8 mouse cellular contexts compared by ENCODE assay signal in genomic region chr11:115162205-115162601, GRCm38 (mm10). TPM values are rescaled to one million over a fixed set of nuclear protein-coding genes. Genes with fewer than 3 reads are reported as not detected.
DNase-seq lines count a peak whose midpoint lies in the region; ATAC-seq and TF ChIP-seq lines count a peak whose summit lies in the region.

No protein-coding gene starts in this region.

- peak overlapping the region; percentile 62 for H3K9ac ChIP-seq in kidney, embryonic 16.5 days (replicated peaks; ENCODE audit: low read length)
- no peak overlapping the region for H3K9ac ChIP-seq in hindbrain, embryonic 16.5 days (ENCODE audit: low read depth, low read length)
- H3K9ac ChIP-seq in midbrain, postnatal 0 days (replicated peaks; ENCODE audit: low read length, poor library complexity, severe bottlenecking): no peak overlapping the region

- H3K36me3 ChIP-seq in kidney, embryonic 16.5 days (ENCODE audit: insufficient read depth, low read length): no peaks in the 10 kb centered on the region
- no peaks in the 10 kb centered on the region for H3K36me3 ChIP-seq in embryonic facial prominence, embryonic 10.5 days (replicated peaks)
- H3K36me3 ChIP-seq in hindbrain, embryonic 16.5 days (ENCODE audit: control insufficient read depth, insufficient read depth, low read length): no peaks in the 10 kb centered on the region
- no peaks in the 10 kb centered on the region for H3K36me3 ChIP-seq in midbrain, postnatal 0 days (ENCODE audit: insufficient read depth, low read length)

- H3K4me3 ChIP-seq in kidney, embryonic 16.5 days (ENCODE audit: low read length): peak overlapping the region; percentile 83
- peak overlapping the region; percentile 72 for H3K4me3 ChIP-seq in embryonic facial prominence, embryonic 10.5 days
- H3K4me3 ChIP-seq in hindbrain, embryonic 16.5 days (ENCODE audit: low read length): no peak overlapping the region
- peak overlapping the region; percentile 49; the same call in 1 of the 2 replicates for H3K4me3 ChIP-seq in midbrain, postnatal 0 days (ENCODE audit: low read depth, low read length)

- 0 out of 2 replicates have a peak, but pooled peaks cover 2% of the 10 kb centered on the region for H3K9me3 ChIP-seq in kidney, embryonic 16.5 days (ENCODE audit: low read length)
- 0 out of 2 replicates have a peak, but pooled peaks cover 4% of the 10 kb centered on the region for H3K9me3 ChIP-seq in embryonic facial prominence, embryonic 10.5 days
- H3K9me3 ChIP-seq in hindbrain, embryonic 16.5 days (ENCODE audit: control insufficient read depth, low read length): no peaks in the 10 kb centered on the region
- H3K9me3 ChIP-seq in midbrain, postnatal 0 days (ENCODE audit: low read length): no peaks in the 10 kb centered on the region

- H3K4me2 ChIP-seq in kidney, embryonic 16.5 days (replicated peaks; ENCODE audit: low read depth, low read length): peak overlapping the region; percentile 90
- peak overlapping the region; percentile 51 for H3K4me2 ChIP-seq in hindbrain, embryonic 16.5 days (ENCODE audit: low read length)
- peak overlapping the region; percentile 55 for H3K4me2 ChIP-seq in midbrain, postnatal 0 days (ENCODE audit: low read depth, low read length, poor library complexity, severe bottlenecking)

- DNase-seq in kidney, postnatal 25 days: no peak
- no peak for DNase-seq in embryonic facial prominence, embryonic 10.5 days (ENCODE audit: low spot score)
- DNase-seq in midbrain, postnatal 0 days (ENCODE audit: low spot score): no peak
- DNase-seq in layer of hippocampus, adult 9-10 months (ENCODE audit: low spot score): no peak
- DNase-seq in spleen, adult 12 weeks (ENCODE audit: low spot score): no peak
- DNase-seq in layer of hippocampus, postnatal 25 days (ENCODE audit: extremely low spot score in 1 of 2, low spot score in 1 of 2): no peak

- H3K4me1 ChIP-seq in kidney, embryonic 16.5 days (ENCODE audit: insufficient read depth, low read length): peaks cover 35% of the 10 kb centered on the region
- peaks cover 63% of the 10 kb centered on the region for H3K4me1 ChIP-seq in embryonic facial prominence, embryonic 10.5 days
- H3K4me1 ChIP-seq in hindbrain, embryonic 16.5 days (ENCODE audit: control insufficient read depth, insufficient read depth, low read depth, low read length): peaks cover 19% of the 10 kb centered on the region
- peaks cover 4% of the 10 kb centered on the region; the same call in 1 of the 2 replicates for H3K4me1 ChIP-seq in midbrain, postnatal 0 days (ENCODE audit: insufficient read depth, low read length)

- 28% methylated on average over 9 of the region's 9 CpGs for WGBS in kidney, embryonic 16.5 days
- WGBS in embryonic facial prominence, embryonic 10.5 days: 20% methylated on average over 9 of the region's 9 CpGs
- 28% methylated on average over 9 of the region's 9 CpGs for WGBS in hindbrain, embryonic 16.5 days
- WGBS in midbrain, postnatal 0 days: 27% methylated on average over 9 of the region's 9 CpGs

- no peak for ATAC-seq in kidney, embryonic 16.5 days (ENCODE audit: low FRiP score, low TSS enrichment)
- ATAC-seq in hindbrain, embryonic 16.5 days: no peak
- no peak for ATAC-seq in midbrain, postnatal 0 days (ENCODE audit: low FRiP score)

- no peaks in the 10 kb centered on the region; the same call in 1 of the 2 replicates for H3K27me3 ChIP-seq in kidney, embryonic 16.5 days (ENCODE audit: insufficient read depth, low read length)
- H3K27me3 ChIP-seq in embryonic facial prominence, embryonic 10.5 days (replicated peaks; ENCODE audit: low read depth, poor library complexity, severe bottlenecking): peaks cover 87% of the 10 kb centered on the region
- H3K27me3 ChIP-seq in hindbrain, embryonic 16.5 days (replicated peaks; ENCODE audit: control insufficient read depth, insufficient read depth, low read length): peaks cover 10% of the 10 kb centered on the region; the same call in 1 of the 2 replicates
- H3K27me3 ChIP-seq in midbrain, postnatal 0 days (ENCODE audit: insufficient read depth, low read length): peaks cover 27% of the 10 kb centered on the region

- TF ChIP-seq CTCF in midbrain, postnatal 0 days (IDR thresholded peaks at IDR 0.05): no peak

- H3K27ac ChIP-seq in kidney, embryonic 16.5 days (ENCODE audit: low read length): peak overlapping the region; percentile 79
- peak overlapping the region; percentile 75 for H3K27ac ChIP-seq in embryonic facial prominence, embryonic 10.5 days (replicated peaks)
- peak overlapping the region; percentile 68; the same call in 1 of the 2 replicates for H3K27ac ChIP-seq in hindbrain, embryonic 16.5 days (ENCODE audit: low read depth, low read length)
- H3K27ac ChIP-seq in midbrain, postnatal 0 days (ENCODE audit: low read depth, low read length): no peak overlapping the region; the same call in 1 of the 2 replicates

RNA-seq across cellular contexts. Expression of gene Slc9a3r1, which starts 0.9 kb away (rescaled TPM):
- polyA plus RNA-seq in kidney, embryonic 16.5 days (2015; fragmentation: Nextera tagmentation; extraction: Ambion mirVana): 165 and 170 TPM in 2 replicates
- 39.2 and 42.5 TPM in 2 replicates for polyA plus RNA-seq in embryonic facial prominence, embryonic 10.5 days (2016; fragmentation: Nextera tagmentation; extraction: Ambion mirVana)
- 81.5 and 93.4 TPM in 2 replicates for polyA plus RNA-seq in hindbrain, embryonic 16.5 days (2015; fragmentation: Nextera tagmentation; extraction: Ambion mirVana)
- total RNA-seq in midbrain, postnatal 0 days (2014; rRNA removed): 53.3 and 57.3 TPM in 2 replicates
- polyA plus RNA-seq in midbrain, postnatal 0 days (2015; fragmentation: Nextera tagmentation; extraction: Ambion mirVana): 65.4 and 72.9 TPM in 2 replicates
- 10 to 100 TPM; 74.8 to 76.3 TPM for total RNA-seq in layer of hippocampus, postnatal 25 days (2021)

RNA-seq across cellular contexts. Expression of gene Tmem104, which starts 25.1 kb away (rescaled TPM):
- 11.7 and 13.8 TPM in 2 replicates for polyA plus RNA-seq in kidney, embryonic 16.5 days (2015; fragmentation: Nextera tagmentation; extraction: Ambion mirVana)
- polyA plus RNA-seq in embryonic facial prominence, embryonic 10.5 days (2016; fragmentation: Nextera tagmentation; extraction: Ambion mirVana): 10.1 and 10.3 TPM in 2 replicates
- polyA plus RNA-seq in hindbrain, embryonic 16.5 days (2015; fragmentation: Nextera tagmentation; extraction: Ambion mirVana): 12.3 and 13.1 TPM in 2 replicates
- total RNA-seq in midbrain, postnatal 0 days (2014; rRNA removed): 7.8 and 8.5 TPM in 2 replicates
- 12.2 and 12.9 TPM in 2 replicates for polyA plus RNA-seq in midbrain, postnatal 0 days (2015; fragmentation: Nextera tagmentation; extraction: Ambion mirVana)
- total RNA-seq in layer of hippocampus, postnatal 25 days (2021): 10 to 100 TPM; 19.0 to 19.4 TPM

RNA-seq across cellular contexts. Expression of gene Nat9, which starts 25.5 kb away (rescaled TPM):
- polyA plus RNA-seq in kidney, embryonic 16.5 days (2015; fragmentation: Nextera tagmentation; extraction: Ambion mirVana): 28.0 and 29.7 TPM in 2 replicates
- 18.2 and 18.4 TPM in 2 replicates for polyA plus RNA-seq in embryonic facial prominence, embryonic 10.5 days (2016; fragmentation: Nextera tagmentation; extraction: Ambion mirVana)
- 20.9 and 24.6 TPM in 2 replicates for polyA plus RNA-seq in hindbrain, embryonic 16.5 days (2015; fragmentation: Nextera tagmentation; extraction: Ambion mirVana)
- 13.0 and 19.3 TPM in 2 replicates for total RNA-seq in midbrain, postnatal 0 days (2014; rRNA removed)
- polyA plus RNA-seq in midbrain, postnatal 0 days (2015; fragmentation: Nextera tagmentation; extraction: Ambion mirVana): 17.5 and 20.1 TPM in 2 replicates
- 10 to 100 TPM; 16.6 to 21.3 TPM for total RNA-seq in layer of hippocampus, postnatal 25 days (2021)

RNA-seq across cellular contexts. Expression of gene Cd300lf, which starts 28.4 kb away (rescaled TPM):
- polyA plus RNA-seq in kidney, embryonic 16.5 days (2015; fragmentation: Nextera tagmentation; extraction: Ambion mirVana): 0.52 and 0.53 TPM in 2 replicates
- 0.19 TPM in 1 of 2 replicates, not detected in the other for polyA plus RNA-seq in embryonic facial prominence, embryonic 10.5 days (2016; fragmentation: Nextera tagmentation; extraction: Ambion mirVana)
- 0.29 and 0.32 TPM in 2 replicates for polyA plus RNA-seq in hindbrain, embryonic 16.5 days (2015; fragmentation: Nextera tagmentation; extraction: Ambion mirVana)
- 0.16 and 0.42 TPM in 2 replicates for total RNA-seq in midbrain, postnatal 0 days (2014; rRNA removed)
- 0.09 and 0.10 TPM in 2 replicates for polyA plus RNA-seq in midbrain, postnatal 0 days (2015; fragmentation: Nextera tagmentation; extraction: Ambion mirVana)
- under 1 TPM; 0.35 to 0.39 TPM for total RNA-seq in layer of hippocampus, postnatal 25 days (2021)
